8 mouse cellular contexts compared by ENCODE assay signal in genomic region chr16:91746101-91746950, GRCm38 (mm10). TPM values are rescaled to one million over a fixed set of nuclear protein-coding genes. Genes with fewer than 3 reads are reported as not detected.
DNase-seq lines count a peak whose midpoint lies in the region; ATAC-seq and TF ChIP-seq lines count a peak whose summit lies in the region.

No protein-coding gene starts in this region.

- no peaks in the 10 kb centered on the region for H3K36me3 ChIP-seq in heart, embryonic 14.5 days (ENCODE audit: control insufficient read depth, insufficient read depth, low read length)
- H3K36me3 ChIP-seq in hindbrain, embryonic 14.5 days (replicated peaks; ENCODE audit: control insufficient read depth, insufficient read depth), result peaks cover 3% of the 10 kb centered on the region; the same call in 1 of the 2 replicates
- H3K36me3 ChIP-seq in lung, postnatal 0 days (ENCODE audit: insufficient read depth, low read length), result no peaks in the 10 kb centered on the region
- no peaks in the 10 kb centered on the region for H3K36me3 ChIP-seq in stomach, embryonic 16.5 days (ENCODE audit: control insufficient read depth, insufficient read depth, low read length)

- no peaks in the 10 kb centered on the region for H3K27me3 ChIP-seq in heart, embryonic 14.5 days (ENCODE audit: control insufficient read depth, insufficient read depth, low read length)
- H3K27me3 ChIP-seq in hindbrain, embryonic 14.5 days (ENCODE audit: control insufficient read depth, insufficient read depth, low read length), result no peaks in the 10 kb centered on the region
- H3K27me3 ChIP-seq in lung, postnatal 0 days (replicated peaks; ENCODE audit: insufficient read depth, low read length), result no peaks in the 10 kb centered on the region
- no peaks in the 10 kb centered on the region for H3K27me3 ChIP-seq in stomach, embryonic 16.5 days (ENCODE audit: control insufficient read depth, insufficient read depth, low read length)

- DNase-seq in heart, adult 9 months (ENCODE audit: low spot score in 2 of 2), result no peak
- peak; percentile 26 for DNase-seq in CD4-positive helper T cell, adult 2 months (ENCODE audit: low read depth, low spot score)
- peak; percentile 77 for DNase-seq in cerebellum, adult 8-10 months
- DNase-seq in hindbrain, embryonic 14.5 days (ENCODE audit: low spot score), result peak; percentile 33
- peak; percentile 75 for DNase-seq in lung, postnatal 0 days (ENCODE audit: low spot score)
- DNase-seq in urinary bladder, postnatal 25 days (ENCODE audit: low spot score), result no peak

- H3K27ac ChIP-seq in heart, embryonic 14.5 days (replicated peaks in 1 of 2; ENCODE audit: control insufficient read depth in 1 of 2, insufficient read depth in 1 of 2, low read depth in 2 of 2, low read length in 2 of 2), result peak overlapping the region in 1 of 2 experiments; percentile 29; a peak in 1 of 4 replicates
- H3K27ac ChIP-seq in hindbrain, embryonic 14.5 days, result 0 out of 2 replicates have a peak overlapping the region, but pooled peaks have one; percentile 9
- H3K27ac ChIP-seq in lung, postnatal 0 days (ENCODE audit: low read length), result no peak overlapping the region
- 0 out of 2 replicates have a peak overlapping the region, but pooled peaks have one; percentile 11 for H3K27ac ChIP-seq in stomach, embryonic 16.5 days (ENCODE audit: low read length)

- peak overlapping the region; percentile 45 for H3K4me2 ChIP-seq in heart, embryonic 14.5 days (ENCODE audit: low read length)
- no peak overlapping the region for H3K4me2 ChIP-seq in hindbrain, embryonic 14.5 days (replicated peaks)
- H3K4me2 ChIP-seq in lung, postnatal 0 days (replicated peaks; ENCODE audit: low read depth, low read length), result no peak overlapping the region
- no peak overlapping the region for H3K4me2 ChIP-seq in stomach, embryonic 16.5 days (ENCODE audit: low read depth, low read length)

- no peak overlapping the region for H3K4me3 ChIP-seq in heart, embryonic 14.5 days (ENCODE audit: control insufficient read depth in 1 of 2, insufficient read depth in 1 of 2, low read depth in 1 of 2, low read length in 2 of 2)
- H3K4me3 ChIP-seq in hindbrain, embryonic 14.5 days (replicated peaks; ENCODE audit: low read length), result no peak overlapping the region
- no peak overlapping the region for H3K4me3 ChIP-seq in lung, postnatal 0 days (ENCODE audit: low read depth, low read length)
- H3K4me3 ChIP-seq in stomach, embryonic 16.5 days (replicated peaks; ENCODE audit: low read length), result no peak overlapping the region

- WGBS in heart, embryonic 14.5 days, result 31% methylated on average over 14 of the region's 14 CpGs
- 61% methylated on average over 14 of the region's 14 CpGs for WGBS in hindbrain, embryonic 14.5 days
- 43% methylated on average over 14 of the region's 14 CpGs for WGBS in lung, postnatal 0 days
- WGBS in stomach, embryonic 16.5 days, result 28% methylated on average over 14 of the region's 14 CpGs

- peaks cover 8 to 18% of the 10 kb centered on the region in 2 experiments for H3K4me1 ChIP-seq in heart, embryonic 14.5 days (ENCODE audit: control insufficient read depth in 2 of 2, insufficient read depth in 2 of 2, low read length in 2 of 2)
- peaks cover 15% of the 10 kb centered on the region; the same call in 1 of the 2 replicates for H3K4me1 ChIP-seq in hindbrain, embryonic 14.5 days (replicated peaks; ENCODE audit: control insufficient read depth, insufficient read depth, low read length)
- H3K4me1 ChIP-seq in lung, postnatal 0 days (ENCODE audit: insufficient read depth, low read depth, low read length), result no peaks in the 10 kb centered on the region
- H3K4me1 ChIP-seq in stomach, embryonic 16.5 days (ENCODE audit: control insufficient read depth, insufficient read depth, low read length), result peaks cover 10% of the 10 kb centered on the region

- TF ChIP-seq EP300 in lung, postnatal 0 days (IDR thresholded peaks at IDR 0.05), result no peak

- H3K9me3 ChIP-seq in heart, embryonic 14.5 days (ENCODE audit: control insufficient read depth, low read length), result no peaks in the 10 kb centered on the region
- H3K9me3 ChIP-seq in hindbrain, embryonic 14.5 days (ENCODE audit: control insufficient read depth, low read length), result no peaks in the 10 kb centered on the region
- no peaks in the 10 kb centered on the region for H3K9me3 ChIP-seq in lung, postnatal 0 days (ENCODE audit: low read length)
- no peaks in the 10 kb centered on the region for H3K9me3 ChIP-seq in stomach, embryonic 16.5 days (replicated peaks; ENCODE audit: control insufficient read depth, low read length)

- TF ChIP-seq CTCF in lung, postnatal 0 days (IDR thresholded peaks at IDR 0.05), result no peak

- peak; percentile 66; the same call in 1 of the 2 replicates for ATAC-seq in heart, embryonic 14.5 days (ENCODE audit: insufficient number of reproducible peaks, insufficient read depth, low FRiP score, low read depth)
- no peak for ATAC-seq in hindbrain, embryonic 14.5 days (ENCODE audit: low FRiP score)
- peak; percentile 54; the same call in 1 of the 2 replicates for ATAC-seq in lung, postnatal 0 days
- peak; percentile 82; the same call in 1 of the 2 replicates for ATAC-seq in stomach, embryonic 16.5 days (ENCODE audit: insufficient read depth, low FRiP score)

- H3K9ac ChIP-seq in heart, embryonic 14.5 days (ENCODE audit: low read length), result no peak overlapping the region
- no peak overlapping the region for H3K9ac ChIP-seq in hindbrain, embryonic 14.5 days
- no peak overlapping the region for H3K9ac ChIP-seq in lung, postnatal 0 days (replicated peaks; ENCODE audit: low read depth)
- no peak overlapping the region for H3K9ac ChIP-seq in stomach, embryonic 16.5 days (ENCODE audit: low read length)

RNA-seq across cellular contexts. Expression of gene Itsn1, which starts 17.2 kb away (rescaled TPM):
- polyA plus RNA-seq in heart, embryonic 14.5 days (2014; fragmentation: Nextera tagmentation; extraction: Ambion mirVana), result 20.7 and 21.2 TPM in 2 replicates
- polyA plus RNA-seq in hindbrain, embryonic 14.5 days (2014; fragmentation: Nextera tagmentation; extraction: Ambion mirVana), result 61.8 and 67.1 TPM in 2 replicates
- polyA plus RNA-seq in lung, postnatal 0 days (2015; fragmentation: Nextera tagmentation; extraction: Ambion mirVana), result 9.7 and 12.1 TPM in 2 replicates
- 16.8 and 18.1 TPM in 2 replicates for polyA plus RNA-seq in stomach, embryonic 16.5 days (2015; fragmentation: Nextera tagmentation; extraction: Ambion mirVana)

RNA-seq across cellular contexts. Expression of gene Cryzl1, which starts 17.6 kb away (rescaled TPM):
- polyA plus RNA-seq in heart, embryonic 14.5 days (2014; fragmentation: Nextera tagmentation; extraction: Ambion mirVana), result 54.9 and 60.3 TPM in 2 replicates
- 101 and 111 TPM in 2 replicates for polyA plus RNA-seq in hindbrain, embryonic 14.5 days (2014; fragmentation: Nextera tagmentation; extraction: Ambion mirVana)
- 59.3 and 64.8 TPM in 2 replicates for polyA plus RNA-seq in lung, postnatal 0 days (2015; fragmentation: Nextera tagmentation; extraction: Ambion mirVana)
- polyA plus RNA-seq in stomach, embryonic 16.5 days (2015; fragmentation: Nextera tagmentation; extraction: Ambion mirVana), result 62.2 and 69.9 TPM in 2 replicates

RNA-seq across cellular contexts. Expression of gene Donson, which starts 57.8 kb away (rescaled TPM):
- polyA plus RNA-seq in heart, embryonic 14.5 days (2014; fragmentation: Nextera tagmentation; extraction: Ambion mirVana), result 12.3 and 15.2 TPM in 2 replicates
- polyA plus RNA-seq in hindbrain, embryonic 14.5 days (2014; fragmentation: Nextera tagmentation; extraction: Ambion mirVana), result 26.4 and 28.1 TPM in 2 replicates
- 6.0 and 8.0 TPM in 2 replicates for polyA plus RNA-seq in lung, postnatal 0 days (2015; fragmentation: Nextera tagmentation; extraction: Ambion mirVana)
- polyA plus RNA-seq in stomach, embryonic 16.5 days (2015; fragmentation: Nextera tagmentation; extraction: Ambion mirVana), result 11.7 and 16.9 TPM in 2 replicates

Comparison
In these comparisons a context has a peak if more than half of its experiments do, and no peak if none do; other contexts are left out.
1. DNase-seq: peak in CD4-positive helper T cell, adult 2 months (single experiment), cerebellum, adult 8-10 months (single experiment), hindbrain, embryonic 14.5 days (single experiment) and lung, postnatal 0 days (single experiment); none in heart, adult 9 months (0 of 2) and urinary bladder, postnatal 25 days (single experiment).